Mouse (Mus musculus) megakaryocyte, embryonic 14.5 days (primary cell): ENCODE results near the gene Trio.

ENCODE experiments used
- FLI1 ChIP-seq: IDR thresholded peaks from 2 replicates; pipeline ENCODE4 v1.6.1; 2012; ENCODE audit warnings: low read length, inconsistent platforms, mixed read lengths
- GATA1 ChIP-seq: IDR thresholded peaks from 3 replicates; pipeline ENCODE4 v1.6.1; 2012; ENCODE audit warnings: mixed read lengths, low read length, inconsistent platforms, borderline replicate concordance

DNA sequence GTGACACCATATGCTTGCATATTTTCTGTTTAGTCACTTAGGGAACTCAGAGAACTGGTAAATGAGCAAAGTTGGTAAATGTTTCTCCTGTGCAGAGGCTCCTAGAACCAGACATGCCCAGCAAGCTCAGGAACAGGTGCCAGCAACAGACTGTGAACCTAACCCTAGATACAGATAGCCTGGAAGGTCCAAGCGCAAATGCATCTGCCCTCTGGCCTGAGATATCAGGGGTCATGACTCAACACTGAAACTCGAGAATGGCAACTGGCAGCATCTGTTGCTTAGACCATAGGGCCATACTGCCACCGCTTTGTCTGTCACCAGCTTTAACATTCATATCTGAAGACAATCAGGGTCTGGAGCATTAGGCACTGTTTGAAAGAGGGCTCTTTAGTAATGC is 72.1 kb downstream of the Trio start:
- TF ChIP-seq FLI1, result no peak
- no peak for TF ChIP-seq GATA1
